Mouse (Mus musculus): ENCODE data around the gene Endod1.

Gene Endod1

DNA sequence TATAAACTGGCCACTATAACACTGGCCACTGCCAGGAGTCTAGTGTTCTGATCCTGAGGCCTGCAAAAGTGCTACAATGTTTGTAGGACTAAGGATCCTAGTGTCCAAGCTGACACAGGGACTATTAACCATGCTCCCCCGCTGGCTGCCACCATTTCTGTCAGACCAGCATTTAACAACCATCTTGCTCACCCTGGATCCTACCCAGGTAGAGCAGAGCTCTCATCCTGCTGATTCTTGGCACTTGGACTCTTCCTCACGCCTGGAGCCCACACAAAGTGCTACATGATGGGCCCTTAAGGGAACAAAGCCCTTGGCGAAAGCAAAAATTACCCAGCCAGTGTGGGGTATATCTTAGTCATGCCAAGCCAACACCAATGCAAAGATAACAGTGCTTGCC, 44.4 kb downstream of the Endod1 start:
- no peaks in the 10 kb centered on the region for H3K4me1 ChIP-seq (replicated peaks; ENCODE audit: low read depth, low read length)
- TF ChIP-seq POU5F1 (IDR thresholded peaks at IDR 0.05; ENCODE audit: borderline replicate concordance, low read length) (no peak), CTCF (conservative IDR thresholded peaks at IDR 0.05; ENCODE audit: low read length) (no peak), NANOG (IDR thresholded peaks at IDR 0.05; ENCODE audit: borderline replicate concordance, low read length) (no peak)
- H3K27me3 ChIP-seq (ENCODE audit: insufficient read depth, low read length): no peaks in the 10 kb centered on the region
- no peaks in the 10 kb centered on the region for H3K9me3 ChIP-seq (ENCODE audit: low read length)
- no peaks in the 10 kb centered on the region for H3K36me3 ChIP-seq (ENCODE audit: insufficient read depth, low read length)
- no peak overlapping the region for H3K4me3 ChIP-seq (replicated peaks; ENCODE audit: low read length)

DNA sequence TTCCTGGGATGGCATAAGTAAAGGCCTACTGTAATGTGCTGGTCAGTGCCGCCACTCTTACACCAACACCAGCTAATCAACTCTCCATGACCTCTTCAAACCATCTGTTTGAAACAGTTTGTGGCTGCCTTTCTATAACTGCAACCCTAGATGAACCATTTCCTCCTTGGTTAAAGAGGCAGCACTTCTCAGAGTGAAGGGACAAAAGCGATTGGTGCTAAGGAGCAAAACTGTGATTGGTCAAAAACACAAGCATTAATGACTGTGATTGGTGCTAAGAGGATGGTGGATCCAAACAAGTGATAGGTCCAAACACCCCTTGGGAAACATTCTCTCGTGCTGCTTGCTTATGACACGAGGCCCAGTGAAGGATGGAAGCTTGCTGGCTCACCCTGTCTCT, 45.5 kb downstream of the Endod1 start:
- Histone ChIP-seq H3K4me1 (replicated peaks; ENCODE audit: low read depth, low read length) (0 out of 2 replicates have a peak, but pooled peaks cover 1% of the 10 kb centered on the region), H3K4me3 (replicated peaks; ENCODE audit: low read length) (no peak overlapping the region), H3K9me3 (ENCODE audit: low read length) (no peaks in the 10 kb centered on the region), H3K27me3 (ENCODE audit: insufficient read depth, low read length) (no peaks in the 10 kb centered on the region), H3K36me3 (ENCODE audit: insufficient read depth, low read length) (no peaks in the 10 kb centered on the region)
- TF ChIP-seq CTCF (conservative IDR thresholded peaks at IDR 0.05; ENCODE audit: low read length) (no peak), NANOG (IDR thresholded peaks at IDR 0.05; ENCODE audit: borderline replicate concordance, low read length) (no peak), POU5F1 (IDR thresholded peaks at IDR 0.05; ENCODE audit: borderline replicate concordance, low read length) (no peak)

DNA sequence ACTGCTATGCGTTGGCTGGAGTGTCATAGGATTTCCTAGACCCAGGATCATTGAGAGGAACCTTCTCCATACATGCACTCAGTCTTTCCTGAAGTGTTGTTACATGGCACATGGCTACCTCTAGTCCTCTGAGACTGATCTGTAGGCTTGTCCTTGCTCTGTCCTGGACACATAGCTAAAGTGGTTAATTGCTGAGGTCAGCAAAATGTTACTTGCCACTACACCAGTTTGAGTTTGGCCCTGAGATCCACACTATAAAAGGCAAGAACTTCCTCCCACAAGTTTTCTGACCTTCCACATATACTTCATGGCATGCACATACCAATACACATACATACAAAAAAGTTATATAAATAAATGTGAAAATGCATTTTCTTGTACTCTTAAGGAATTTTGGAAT, 64.7 kb downstream of the Endod1 start:
- peaks cover 17% of the 10 kb centered on the region for H3K36me3 ChIP-seq (ENCODE audit: insufficient read depth, low read length)
- H3K9me3 ChIP-seq (ENCODE audit: low read length): no peaks in the 10 kb centered on the region
- no peak for TF ChIP-seq POU5F1 (IDR thresholded peaks at IDR 0.05; ENCODE audit: borderline replicate concordance, low read length)
- TF ChIP-seq CTCF (conservative IDR thresholded peaks at IDR 0.05; ENCODE audit: low read length): no peak
- no peak for TF ChIP-seq NANOG (IDR thresholded peaks at IDR 0.05; ENCODE audit: borderline replicate concordance, low read length)
- no peaks in the 10 kb centered on the region for H3K27me3 ChIP-seq (ENCODE audit: insufficient read depth, low read length)
- H3K4me3 ChIP-seq (replicated peaks; ENCODE audit: low read length): no peak overlapping the region
- no peaks in the 10 kb centered on the region for H3K4me1 ChIP-seq (replicated peaks; ENCODE audit: low read depth, low read length)

DNA sequence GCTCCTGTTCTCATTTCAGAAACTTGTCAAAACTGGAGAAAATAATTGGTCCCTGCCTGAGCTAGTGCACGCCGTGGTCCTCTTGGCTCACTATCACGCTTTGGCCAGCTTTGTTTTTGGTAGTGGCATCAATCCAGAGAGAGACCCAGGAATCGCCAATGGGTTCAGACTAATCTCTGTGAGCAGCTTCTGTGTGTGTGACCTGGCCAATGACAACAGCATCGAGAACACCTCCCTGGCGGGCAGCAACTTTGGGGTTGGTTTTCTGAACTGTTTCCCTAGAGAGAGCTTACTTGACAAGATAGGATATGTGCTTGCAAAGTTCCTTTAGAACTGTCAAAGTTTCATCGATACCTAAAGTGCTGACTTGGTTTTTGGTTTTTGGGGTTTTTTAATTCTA, 66.8 kb downstream of the Endod1 start:
- Histone ChIP-seq H3K9me3 (ENCODE audit: low read length) (no peaks in the 10 kb centered on the region), H3K27me3 (ENCODE audit: insufficient read depth, low read length) (no peaks in the 10 kb centered on the region), H3K4me3 (replicated peaks; ENCODE audit: low read length) (no peak overlapping the region), H3K4me1 (replicated peaks; ENCODE audit: low read depth, low read length) (no peaks in the 10 kb centered on the region), H3K36me3 (ENCODE audit: insufficient read depth, low read length) (peaks cover 17% of the 10 kb centered on the region)
- TF ChIP-seq CTCF (conservative IDR thresholded peaks at IDR 0.05; ENCODE audit: low read length) (no peak), NANOG (IDR thresholded peaks at IDR 0.05; ENCODE audit: borderline replicate concordance, low read length) (no peak), POU5F1 (IDR thresholded peaks at IDR 0.05; ENCODE audit: borderline replicate concordance, low read length) (no peak)

DNA sequence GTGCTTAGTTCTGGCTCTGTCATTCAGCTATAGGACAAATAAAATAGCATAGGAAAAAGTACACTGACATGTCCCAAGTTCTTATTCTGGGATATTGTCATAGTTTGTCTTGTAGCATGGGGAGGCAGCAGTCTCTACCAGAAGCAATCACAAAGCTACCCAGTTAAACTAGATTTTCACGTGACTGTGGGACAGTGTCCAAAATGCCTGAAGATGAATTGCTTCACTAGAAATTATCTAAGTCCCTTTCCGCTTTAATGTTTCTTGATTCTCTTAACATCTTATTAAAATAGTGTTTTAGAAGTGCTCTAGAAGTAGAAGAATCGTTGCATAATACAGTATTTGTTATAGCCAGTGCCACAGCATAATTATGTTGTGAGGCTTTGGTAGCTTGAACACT, 67.3 kb downstream of the Endod1 start:
- no peaks in the 10 kb centered on the region for H3K27me3 ChIP-seq (ENCODE audit: insufficient read depth, low read length)
- TF ChIP-seq CTCF (conservative IDR thresholded peaks at IDR 0.05; ENCODE audit: low read length) (no peak), POU5F1 (IDR thresholded peaks at IDR 0.05; ENCODE audit: borderline replicate concordance, low read length) (no peak), NANOG (IDR thresholded peaks at IDR 0.05; ENCODE audit: borderline replicate concordance, low read length) (no peak)
- H3K9me3 ChIP-seq (ENCODE audit: low read length): no peaks in the 10 kb centered on the region
- H3K36me3 ChIP-seq (ENCODE audit: insufficient read depth, low read length): peaks cover 17% of the 10 kb centered on the region
- no peak overlapping the region for H3K4me3 ChIP-seq (replicated peaks; ENCODE audit: low read length)
- no peaks in the 10 kb centered on the region for H3K4me1 ChIP-seq (replicated peaks; ENCODE audit: low read depth, low read length)

DNA sequence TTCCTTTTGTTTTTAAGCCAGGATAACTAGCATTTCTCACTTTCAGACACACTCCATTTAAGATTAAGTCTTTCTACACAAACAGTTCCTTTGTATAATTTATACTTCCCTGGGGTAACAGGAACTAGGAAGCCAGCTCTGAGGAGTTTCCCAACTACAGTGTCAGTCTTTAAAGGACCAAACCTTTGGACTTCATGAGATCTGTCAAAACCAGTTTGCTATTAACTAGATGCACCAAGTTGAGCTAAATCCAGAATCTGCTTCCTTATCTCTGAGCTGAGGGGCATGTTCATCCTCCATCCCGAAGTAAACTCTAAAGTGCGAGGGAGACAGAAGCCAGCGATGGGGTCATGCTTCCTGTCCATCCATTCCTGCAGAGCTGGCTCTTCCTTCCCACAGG, 74.0 kb downstream of the Endod1 start:
- TF ChIP-seq POU5F1 (IDR thresholded peaks at IDR 0.05; ENCODE audit: borderline replicate concordance, low read length) (no peak), NANOG (IDR thresholded peaks at IDR 0.05; ENCODE audit: borderline replicate concordance, low read length) (no peak), CTCF (conservative IDR thresholded peaks at IDR 0.05; ENCODE audit: low read length) (no peak)
- Histone ChIP-seq H3K4me1 (replicated peaks; ENCODE audit: low read depth, low read length) (peaks cover 6% of the 10 kb centered on the region), H3K36me3 (ENCODE audit: insufficient read depth, low read length) (no peaks in the 10 kb centered on the region; the same call in 1 of the 2 replicates), H3K9me3 (ENCODE audit: low read length) (no peaks in the 10 kb centered on the region), H3K4me3 (replicated peaks; ENCODE audit: low read length) (no peak overlapping the region), H3K27me3 (ENCODE audit: insufficient read depth, low read length) (no peaks in the 10 kb centered on the region)

DNA sequence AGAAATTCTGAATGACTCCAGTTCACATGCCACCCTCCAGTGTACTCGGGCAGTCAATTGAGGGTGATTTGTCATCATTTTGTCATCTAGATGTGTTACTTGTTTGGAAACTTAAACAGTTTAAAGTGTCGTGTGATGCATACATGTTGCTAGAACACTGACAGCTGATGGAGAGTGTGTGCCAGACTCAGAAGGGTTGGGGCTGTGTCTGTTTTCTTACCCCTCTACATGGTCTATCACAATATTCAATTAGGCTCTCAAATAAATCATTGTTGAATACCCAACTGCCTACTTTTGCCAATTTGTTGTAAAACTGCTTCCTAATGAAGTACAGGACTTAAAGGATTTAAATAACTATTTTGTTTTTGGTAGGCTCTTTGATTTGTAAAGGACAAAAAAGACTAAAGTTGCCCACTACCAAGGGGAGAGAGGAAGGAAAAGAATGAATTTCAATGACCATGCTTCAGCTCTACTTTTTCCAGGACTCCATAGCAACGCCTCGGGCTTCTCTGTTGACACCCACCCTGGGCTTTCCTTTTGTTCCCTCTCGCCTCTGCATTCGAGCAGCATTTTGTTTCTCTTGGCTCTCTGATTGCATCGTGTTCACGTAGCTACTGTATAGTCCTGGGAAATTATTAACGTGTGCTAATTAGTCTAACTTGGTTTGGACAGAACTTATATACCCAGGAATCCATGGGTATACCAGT, 76.9 kb downstream of the Endod1 start:
- no peaks in the 10 kb centered on the region for H3K9me3 ChIP-seq (ENCODE audit: low read length)
- H3K36me3 ChIP-seq (ENCODE audit: insufficient read depth, low read length): no peaks in the 10 kb centered on the region
- peaks cover 6% of the 10 kb centered on the region for H3K4me1 ChIP-seq (replicated peaks; ENCODE audit: low read depth, low read length)
- TF ChIP-seq CTCF (conservative IDR thresholded peaks at IDR 0.05; ENCODE audit: low read length) (no peak), POU5F1 (IDR thresholded peaks at IDR 0.05; ENCODE audit: borderline replicate concordance, low read length) (no peak), NANOG (IDR thresholded peaks at IDR 0.05; ENCODE audit: borderline replicate concordance, low read length) (no peak)
- no peaks in the 10 kb centered on the region for H3K27me3 ChIP-seq (ENCODE audit: insufficient read depth, low read length)
- H3K4me3 ChIP-seq (replicated peaks; ENCODE audit: low read length): no peak overlapping the region
